Mouse (Mus musculus) kidney, embryonic 15.5 days (tissue): ENCODE results near the gene Zbtb8a. TPM values are rescaled to one million over a fixed set of nuclear protein-coding genes. Genes with fewer than 3 reads are reported as not detected.
"Not testable (repeated sequence)": the region's sequence is repeated elsewhere in the genome, so short reads cannot be mapped to it uniquely, and the experiment has no call there.

Experiments used
- ATAC-seq: fragments of 200-750 bp; cut with Nextera tagmentation; replicated peaks from 2 replicates; pipeline ENCODE4 v1.8.0; 2017; ENCODE audit warnings: moderate TSS enrichment; ENCODE audit not compliant: low FRiP score
- H3K27ac ChIP-seq: fragments of 300-500 bp; sonication (generic); 2 replicates; pipeline ENCODE4 v1.5.1; 2015; ENCODE audit warnings: mild to moderate bottlenecking, inconsistent platforms
- H3K27me3 ChIP-seq: fragments of 300-500 bp; sonication (generic); 2 replicates; pipeline ENCODE4 v1.6.1; 2015; ENCODE audit warnings: inconsistent platforms
- H3K36me3 ChIP-seq: fragments of 300-500 bp; sonication (generic); 2 replicates; pipeline ENCODE4 v1.6.1; 2015; ENCODE audit warnings: inconsistent platforms
- H3K4me1 ChIP-seq: fragments of 300-500 bp; sonication (generic); 2 replicates; pipeline ENCODE4 v1.6.1; 2015; ENCODE audit warnings: inconsistent platforms
- H3K4me2 ChIP-seq: fragments of 300-500 bp; sonication (generic); 2 replicates; pipeline ENCODE4 v1.6.1; 2015; ENCODE audit warnings: moderate library complexity, mild to moderate bottlenecking, inconsistent platforms
- H3K4me3 ChIP-seq: fragments of 300-500 bp; sonication (generic); replicated peaks from 2 replicates; pipeline ENCODE4 v1.5.1; 2015; ENCODE audit warnings: mild to moderate bottlenecking, inconsistent platforms
- H3K9ac ChIP-seq: fragments of 300-500 bp; sonication (generic); 2 replicates; pipeline ENCODE4 v1.6.1; 2015; ENCODE audit warnings: mild to moderate bottlenecking, inconsistent platforms
- H3K9me3 ChIP-seq: fragments of 300-500 bp; sonication (generic); replicated peaks from 2 replicates; pipeline ENCODE4 v1.6.1; 2016; ENCODE audit warnings: inconsistent platforms
- WGBS: fragments of 180-500 bp; shearing (Covaris S2); methylation state at CpG from one replicate; pipeline ENCODE4 v1.1.7; 2015; ENCODE audit warnings: mixed read lengths; 5-methylcytosine and 5-hydroxymethylcytosine counted together
- polyA plus RNA-seq: library from polyadenylated mRNA; unstranded; fragments of >200 nt; fragmentation: Nextera tagmentation; extraction: Ambion mirVana; gene quantifications from 2 replicates; pipeline ENCODE4 v1.2.1, GENCODE M21; 2015

Zbtb8a gene
- polyA plus RNA-seq, result 15.7 and 18.0 TPM in 2 replicates

- H3K4me1 ChIP-seq, result peaks cover 38% of the 10 kb centered on the region
- peak; percentile 81 for ATAC-seq
- no peaks in the 10 kb centered on the region for H3K36me3 ChIP-seq
- H3K4me2 ChIP-seq, result peak within 1 kb of the TSS; percentile 78
- WGBS, result 1% methylated on average over 63 of the region's 65 CpGs
- H3K27ac ChIP-seq, result peak within 1 kb of the TSS; percentile 80
- H3K27me3 ChIP-seq, result 0 out of 2 replicates have a peak, but pooled peaks cover 4% of the 10 kb centered on the region
- peak within 1 kb of the TSS; percentile 73 for H3K4me3 ChIP-seq
- H3K9me3 ChIP-seq, result no peaks in the 10 kb centered on the region
- peak within 1 kb of the TSS; percentile 71 for H3K9ac ChIP-seq
Observed at GRCm38 (mm10) chr4:129377601-129378390, at the start of gene Zbtb8a. Gene Zbtb8a (minus strand): TSS chr4:129378116.

GRCm38 (mm10) chr4:129418321-129418720, 40.4 kb upstream of the Zbtb8a start:
- WGBS, result 75% methylated on average over 5 of the region's 5 CpGs
- H3K27ac ChIP-seq, result no peak overlapping the region
- no peaks in the 10 kb centered on the region for H3K4me1 ChIP-seq
- H3K4me3 ChIP-seq, result no peak overlapping the region
- H3K36me3 ChIP-seq, result no peaks in the 10 kb centered on the region
- H3K4me2 ChIP-seq, result no peak overlapping the region
- H3K9ac ChIP-seq, result no peak overlapping the region
- H3K27me3 ChIP-seq, result no peaks in the 10 kb centered on the region
- H3K9me3 ChIP-seq, result no peaks in the 10 kb centered on the region
- no peak for ATAC-seq

GRCm38 (mm10) chr4:129416478-129416877, 38.6 kb upstream of the Zbtb8a start:
- no peak for ATAC-seq
- Histone ChIP-seq H3K27me3 (no peaks in the 10 kb centered on the region), H3K4me1 (no peaks in the 10 kb centered on the region), H3K4me2 (no peak overlapping the region), H3K4me3 (no peak overlapping the region), H3K36me3 (no peaks in the 10 kb centered on the region), H3K9me3 (no peaks in the 10 kb centered on the region), H3K9ac (no peak overlapping the region), H3K27ac (no peak overlapping the region)
- WGBS, result 73% methylated on average over 5 of the region's 5 CpGs

DNA sequence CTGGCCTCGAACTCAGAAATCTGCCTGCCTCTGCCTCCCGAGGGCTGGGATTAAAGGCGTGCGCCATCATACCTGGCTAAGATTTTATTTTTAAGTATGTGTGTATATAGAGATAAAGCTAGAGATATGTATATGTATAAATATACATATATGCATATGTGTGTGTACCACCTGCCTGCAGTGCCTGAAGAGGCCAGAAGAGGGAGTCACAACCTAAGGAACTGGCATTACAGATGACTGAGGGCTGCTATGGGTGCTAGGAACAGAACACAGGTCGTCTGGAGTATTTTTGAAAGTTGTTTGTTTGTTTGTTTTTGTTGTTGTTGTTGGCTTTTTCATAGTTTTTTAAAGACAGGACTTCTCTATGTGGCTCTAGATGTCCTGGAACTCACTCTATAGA, 38.0 kb upstream of the Zbtb8a start:
- Histone ChIP-seq H3K9ac (no peak overlapping the region), H3K36me3 (no peaks in the 10 kb centered on the region), H3K4me1 (no peaks in the 10 kb centered on the region), H3K4me2 (no peak overlapping the region), H3K9me3 (no peaks in the 10 kb centered on the region), H3K27ac (no peak overlapping the region), H3K4me3 (no peak overlapping the region), H3K27me3 (no peaks in the 10 kb centered on the region)
- WGBS, result 92% methylated on average over 5 of the region's 5 CpGs
- no peak for ATAC-seq

- no peak overlapping the region for H3K4me2 ChIP-seq
- H3K4me1 ChIP-seq, result peaks cover 6% of the 10 kb centered on the region
- ATAC-seq, result no peak
- no peaks in the 10 kb centered on the region for H3K27me3 ChIP-seq
- no peak overlapping the region for H3K4me3 ChIP-seq
- no peak overlapping the region for H3K27ac ChIP-seq
- no peaks in the 10 kb centered on the region for H3K9me3 ChIP-seq
- H3K9ac ChIP-seq, result no peak overlapping the region
- no peaks in the 10 kb centered on the region for H3K36me3 ChIP-seq
Observed at GRCm38 (mm10) chr4:129410991-129411390, 33.1 kb upstream of the Zbtb8a start.

DNA sequence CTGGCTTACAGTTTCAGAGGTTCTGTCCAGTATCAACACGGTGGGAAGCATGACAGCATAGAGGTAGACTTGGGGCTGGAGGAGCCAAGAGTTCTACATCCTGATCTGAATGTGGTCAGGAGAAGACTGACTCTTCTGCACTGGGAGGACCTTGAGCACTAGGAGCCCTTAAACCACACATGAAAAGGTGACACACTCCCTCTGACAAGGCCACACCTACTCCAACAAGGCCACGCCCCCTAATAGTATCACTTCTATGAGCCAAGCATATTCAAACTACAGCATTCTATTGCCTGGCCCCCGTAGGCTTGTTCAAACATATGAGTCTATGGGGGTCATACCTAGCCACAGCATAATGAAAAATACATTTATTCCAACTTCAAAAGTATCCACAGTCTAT, 32.6 kb upstream of the Zbtb8a start:
- not testable (repeated sequence) for H3K9me3 ChIP-seq, H3K27ac ChIP-seq, H3K4me3 ChIP-seq, H3K27me3 ChIP-seq, H3K9ac ChIP-seq, ATAC-seq, H3K36me3 ChIP-seq, H3K4me1 ChIP-seq, H3K4me2 ChIP-seq
- WGBS, result 83% methylated on average over 3 of the region's 3 CpGs

DNA sequence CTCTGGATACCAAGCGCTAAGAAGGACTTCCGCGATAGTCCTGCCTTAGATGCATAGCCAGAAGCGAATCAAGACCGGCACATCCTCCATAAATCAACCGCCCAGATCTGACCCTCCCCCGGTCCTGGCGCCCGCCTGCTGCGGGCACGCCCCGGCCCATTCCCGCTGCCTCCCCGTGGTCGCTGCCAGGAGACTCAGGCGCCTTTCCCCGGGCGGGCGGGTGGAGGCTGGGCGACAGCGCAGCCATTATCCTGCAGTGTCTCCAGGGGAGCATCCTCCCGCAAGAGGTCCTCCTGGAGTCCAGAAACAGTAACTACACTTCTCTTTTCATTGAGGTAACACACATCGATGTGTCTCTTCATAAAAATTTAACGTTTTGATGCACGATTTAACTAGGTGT, 28.5 kb upstream of the Zbtb8a start:
- H3K4me3 ChIP-seq, result peak overlapping the region; percentile 43
- no peaks in the 10 kb centered on the region for H3K36me3 ChIP-seq
- no peaks in the 10 kb centered on the region for H3K9me3 ChIP-seq
- peak overlapping the region; percentile 24; the same call in 1 of the 2 replicates for H3K9ac ChIP-seq
- H3K27ac ChIP-seq, result 0 out of 2 replicates have a peak overlapping the region, but pooled peaks have one; percentile 22
- peak; percentile 81 for ATAC-seq
- H3K4me2 ChIP-seq, result peak overlapping the region; percentile 68
- H3K4me1 ChIP-seq, result peaks cover 7% of the 10 kb centered on the region
- WGBS, result 2% methylated on average over 25 of the region's 25 CpGs
- no peaks in the 10 kb centered on the region for H3K27me3 ChIP-seq

GRCm38 (mm10) chr4:129399813-129400212, 21.9 kb upstream of the Zbtb8a start:
- no peaks in the 10 kb centered on the region for H3K9me3 ChIP-seq
- whole genome bisulfite sequencing, result 80% methylated on average over 4 of the region's 4 CpGs
- H3K27me3 ChIP-seq, result no peaks in the 10 kb centered on the region
- H3K4me2 ChIP-seq, result no peak overlapping the region
- H3K36me3 ChIP-seq, result no peaks in the 10 kb centered on the region
- no peak overlapping the region for H3K4me3 ChIP-seq
- H3K9ac ChIP-seq, result no peak overlapping the region
- H3K27ac ChIP-seq, result no peak overlapping the region
- H3K4me1 ChIP-seq, result 0 out of 2 replicates have a peak, but pooled peaks cover 2% of the 10 kb centered on the region
- ATAC-seq, result no peak

DNA sequence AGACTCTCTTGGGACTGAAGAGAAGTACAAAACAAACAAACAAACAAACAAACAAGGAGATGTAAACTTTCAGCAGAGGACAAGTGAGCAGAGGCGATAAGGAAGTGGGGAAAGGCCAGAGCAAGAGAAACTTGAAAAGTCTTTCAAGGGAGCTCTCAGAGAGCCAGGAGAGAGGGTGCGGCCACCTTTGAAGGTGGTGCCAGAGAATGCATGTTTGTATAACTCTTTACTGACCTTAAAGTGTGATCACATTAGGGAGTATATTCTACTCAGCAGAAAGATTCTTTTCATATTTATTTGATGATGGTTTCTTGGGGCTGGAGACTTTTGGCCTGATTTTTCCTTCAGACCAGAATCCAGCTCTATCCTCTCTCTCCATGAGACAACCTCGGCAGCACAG, 19.0 kb upstream of the Zbtb8a start:
- H3K4me1 ChIP-seq, result peaks cover 10% of the 10 kb centered on the region; the same call in 1 of the 2 replicates
- no peak for ATAC-seq
- H3K4me2 ChIP-seq, result no peak overlapping the region
- no peaks in the 10 kb centered on the region for H3K27me3 ChIP-seq
- no peaks in the 10 kb centered on the region for H3K9me3 ChIP-seq
- 81% methylated on average over 3 of the region's 3 CpGs for WGBS
- H3K36me3 ChIP-seq, result no peaks in the 10 kb centered on the region
- no peak overlapping the region for H3K4me3 ChIP-seq
- H3K9ac ChIP-seq, result no peak overlapping the region
- no peak overlapping the region for H3K27ac ChIP-seq

DNA sequence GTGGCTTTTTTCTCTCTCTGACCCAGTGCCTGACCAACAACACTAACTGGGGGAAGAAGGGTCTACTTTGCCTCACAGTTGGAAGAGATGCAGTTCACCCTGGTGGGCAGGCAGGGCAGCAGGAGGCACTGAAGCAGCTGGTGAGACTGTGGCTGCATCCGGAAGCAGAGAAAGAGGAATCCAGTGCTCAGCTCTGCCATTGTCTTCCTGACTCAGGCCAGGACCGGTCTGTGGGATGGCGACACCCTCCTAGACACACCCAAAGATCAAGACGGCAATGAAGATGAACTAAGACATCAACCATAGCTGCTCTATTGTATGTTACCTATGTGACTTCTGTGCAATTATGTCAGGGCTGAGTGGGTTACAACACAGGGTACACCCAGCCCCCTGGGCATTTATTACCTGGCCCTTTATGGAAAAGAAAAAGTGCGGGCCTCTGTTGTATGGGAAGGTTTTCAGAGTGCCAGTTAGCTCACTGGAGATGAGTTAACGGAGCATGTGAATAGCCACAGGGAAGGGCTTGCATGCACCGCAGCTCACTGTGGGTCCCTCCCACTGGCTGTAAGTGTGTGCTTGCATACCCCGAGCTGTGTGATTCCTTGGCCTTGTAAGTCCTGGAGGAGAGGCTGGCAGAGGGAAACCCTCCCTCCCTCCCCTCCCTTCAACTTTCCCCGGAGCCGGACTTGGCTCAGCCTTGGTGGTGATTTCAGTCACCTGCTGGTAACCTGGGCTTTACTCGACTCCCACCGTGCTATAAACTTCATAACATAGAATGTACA, 16.4 kb upstream of the Zbtb8a start:
- H3K27me3 ChIP-seq, result no peaks in the 10 kb centered on the region
- 0 out of 2 replicates have a peak overlapping the region, but pooled peaks have one; percentile 12 for H3K4me2 ChIP-seq
- 22% methylated on average over 12 of the region's 12 CpGs for WGBS
- no peaks in the 10 kb centered on the region for H3K9me3 ChIP-seq
- no peak overlapping the region for H3K4me3 ChIP-seq
- H3K36me3 ChIP-seq, result no peaks in the 10 kb centered on the region
- H3K4me1 ChIP-seq, result peaks cover 10% of the 10 kb centered on the region; the same call in 1 of the 2 replicates
- ATAC-seq, result peak; percentile 71; the same call in 1 of the 2 replicates
- H3K9ac ChIP-seq, result no peak overlapping the region
- H3K27ac ChIP-seq, result 0 out of 2 replicates have a peak overlapping the region, but pooled peaks have one; percentile 18

DNA sequence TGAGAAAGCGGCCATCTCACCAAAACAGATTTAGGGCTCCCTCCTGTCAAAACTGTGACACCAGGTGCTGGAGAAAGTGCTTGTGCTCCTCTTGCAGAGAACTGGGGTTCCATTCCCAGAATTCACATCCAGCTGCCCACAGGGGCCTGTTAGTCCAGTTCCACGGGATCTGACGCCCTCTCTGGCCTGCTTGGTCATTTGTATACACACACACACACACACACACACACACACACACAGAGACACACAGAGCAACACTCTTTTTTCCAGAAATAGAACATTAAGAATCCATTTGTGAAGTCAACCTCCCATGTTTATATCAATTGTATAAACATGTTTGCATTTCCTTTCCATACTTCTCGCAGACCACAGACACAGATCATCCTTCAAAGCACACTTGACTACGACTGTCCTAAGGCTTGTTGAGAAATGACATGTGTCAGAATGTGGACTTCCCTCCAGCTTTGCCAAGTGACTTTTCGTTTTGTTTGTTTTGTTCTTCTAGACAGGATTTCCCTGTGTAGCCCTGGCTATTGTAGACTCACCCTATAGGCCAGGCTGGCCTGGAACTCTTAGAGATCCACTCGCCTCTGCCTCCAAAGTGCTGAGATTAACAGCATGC, 13.1 kb upstream of the Zbtb8a start:
- Histone ChIP-seq H3K9me3 (no peaks in the 10 kb centered on the region), H3K27ac (no peak overlapping the region)
- no peak for ATAC-seq

More for the DNA sequence above, 13.1 kb upstream of the Zbtb8a start:
- H3K4me3 ChIP-seq, result no peak overlapping the region
- no peak overlapping the region for H3K9ac ChIP-seq
- H3K4me1 ChIP-seq, result peaks cover 10% of the 10 kb centered on the region; the same call in 1 of the 2 replicates
- no peaks in the 10 kb centered on the region for H3K36me3 ChIP-seq
- WGBS, result 82% methylated on average over 7 of the region's 7 CpGs
- no peak overlapping the region for H3K4me2 ChIP-seq
- no peaks in the 10 kb centered on the region for H3K27me3 ChIP-seq
